Mouse (Mus musculus) liver, embryonic 14.5 days (tissue): Measurements from ENCODE around the gene Bbc3.

Experiments
- CTCF ChIP-seq: IDR thresholded peaks from 2 replicates; pipeline ENCODE4 v1.5.1; 2016; ENCODE audit warnings: antibody characterized with exemption, low read depth, control low read depth
- EP300 ChIP-seq: IDR thresholded peaks from 2 replicates; pipeline ENCODE4 v1.6.1; 2016; ENCODE audit warnings: antibody characterized with exemption, low read depth

DNA sequence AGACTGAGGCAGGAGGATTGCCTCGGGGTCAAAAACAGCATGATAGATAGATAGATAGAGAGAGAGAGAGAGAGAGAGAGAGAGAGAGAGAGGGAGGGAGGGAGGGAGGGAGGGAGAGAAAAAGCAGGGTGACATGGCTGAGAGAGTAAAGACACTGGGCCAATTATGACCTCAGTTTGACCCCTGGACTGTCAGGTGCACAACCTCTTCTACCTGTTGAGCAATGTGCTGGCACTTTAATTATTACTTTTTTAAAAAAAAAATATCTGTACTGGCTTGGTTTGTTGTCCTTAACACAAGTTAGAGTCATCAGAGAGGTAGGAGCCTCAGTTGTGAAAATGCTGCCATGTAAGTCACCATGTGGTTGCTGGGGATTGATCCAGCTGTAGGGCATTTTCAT lies 20.4 kb upstream of the Bbc3 start:
- TF ChIP-seq CTCF (no peak), EP300 (no peak)
